Mouse (Mus musculus): ENCODE data around the gene AI661453. TPM values are rescaled to one million over a fixed set of nuclear protein-coding genes. Genes with fewer than 3 reads are reported as not detected.

AI661453 gene
- polyA plus RNA-seq, 1 experiment = not detected

DNA sequence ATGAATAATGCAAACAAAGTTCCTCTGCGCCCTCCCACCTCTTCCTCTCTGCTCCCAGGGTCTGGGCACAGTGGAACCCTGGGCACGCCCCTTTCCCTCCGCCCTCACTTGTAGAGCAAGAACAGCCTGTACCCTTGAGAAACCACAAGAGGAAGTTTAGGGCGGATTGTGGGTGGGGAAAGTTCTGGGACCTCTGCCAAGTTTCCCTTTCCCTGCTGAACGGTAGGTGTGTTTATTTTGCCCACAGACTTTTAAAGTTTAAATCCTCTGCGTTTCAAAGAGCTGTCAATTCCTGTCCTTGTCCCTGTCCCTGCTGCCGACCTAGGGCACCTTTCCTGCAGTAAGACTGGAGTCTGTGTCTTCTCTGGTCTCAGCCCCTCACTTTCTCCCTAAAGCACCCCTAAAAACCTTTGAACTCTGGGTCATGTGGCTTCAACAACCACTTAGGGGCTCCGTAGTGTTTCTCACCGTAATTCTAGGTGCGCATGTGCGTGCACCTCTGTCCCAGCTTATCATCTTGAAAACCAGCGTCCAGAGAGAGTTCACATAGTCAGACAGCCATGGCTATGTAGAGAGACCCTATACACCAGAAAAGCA lies 71.7 kb downstream of the AI661453 start:
- peaks cover 85% of the 10 kb centered on the region for H3K4me1 ChIP-seq (ENCODE audit: control insufficient read depth)
- no peaks in the 10 kb centered on the region for H3K27me3 ChIP-seq (ENCODE audit: control insufficient read depth)
- peak overlapping the region; percentile 60 for H3K4me3 ChIP-seq (replicated peaks)
- no peak for TF ChIP-seq GATA1 (IDR thresholded peaks at IDR 0.05; ENCODE audit: low read length)
- TF ChIP-seq TAL1 (IDR thresholded peaks at IDR 0.05; ENCODE audit: low read length) = no peak
- no peaks in the 10 kb centered on the region for H3K9me3 ChIP-seq (ENCODE audit: control insufficient read depth, low read length)
- H3K36me3 ChIP-seq (ENCODE audit: control insufficient read depth) = peaks cover 7% of the 10 kb centered on the region

GRCm38 (mm10) chr17:47509031-47509705 lies 72.8 kb downstream of the AI661453 start:
- Histone ChIP-seq H3K9me3 (ENCODE audit: control insufficient read depth, low read length) (no peaks in the 10 kb centered on the region), H3K36me3 (ENCODE audit: control insufficient read depth) (peaks cover 7% of the 10 kb centered on the region), H3K27me3 (ENCODE audit: control insufficient read depth) (no peaks in the 10 kb centered on the region), H3K4me1 (ENCODE audit: control insufficient read depth) (peaks cover 90% of the 10 kb centered on the region), H3K4me3 (replicated peaks) (no peak overlapping the region)
- TF ChIP-seq GATA1 (IDR thresholded peaks at IDR 0.05; ENCODE audit: low read length) (no peak), TAL1 (IDR thresholded peaks at IDR 0.05; ENCODE audit: low read length) (no peak)

DNA sequence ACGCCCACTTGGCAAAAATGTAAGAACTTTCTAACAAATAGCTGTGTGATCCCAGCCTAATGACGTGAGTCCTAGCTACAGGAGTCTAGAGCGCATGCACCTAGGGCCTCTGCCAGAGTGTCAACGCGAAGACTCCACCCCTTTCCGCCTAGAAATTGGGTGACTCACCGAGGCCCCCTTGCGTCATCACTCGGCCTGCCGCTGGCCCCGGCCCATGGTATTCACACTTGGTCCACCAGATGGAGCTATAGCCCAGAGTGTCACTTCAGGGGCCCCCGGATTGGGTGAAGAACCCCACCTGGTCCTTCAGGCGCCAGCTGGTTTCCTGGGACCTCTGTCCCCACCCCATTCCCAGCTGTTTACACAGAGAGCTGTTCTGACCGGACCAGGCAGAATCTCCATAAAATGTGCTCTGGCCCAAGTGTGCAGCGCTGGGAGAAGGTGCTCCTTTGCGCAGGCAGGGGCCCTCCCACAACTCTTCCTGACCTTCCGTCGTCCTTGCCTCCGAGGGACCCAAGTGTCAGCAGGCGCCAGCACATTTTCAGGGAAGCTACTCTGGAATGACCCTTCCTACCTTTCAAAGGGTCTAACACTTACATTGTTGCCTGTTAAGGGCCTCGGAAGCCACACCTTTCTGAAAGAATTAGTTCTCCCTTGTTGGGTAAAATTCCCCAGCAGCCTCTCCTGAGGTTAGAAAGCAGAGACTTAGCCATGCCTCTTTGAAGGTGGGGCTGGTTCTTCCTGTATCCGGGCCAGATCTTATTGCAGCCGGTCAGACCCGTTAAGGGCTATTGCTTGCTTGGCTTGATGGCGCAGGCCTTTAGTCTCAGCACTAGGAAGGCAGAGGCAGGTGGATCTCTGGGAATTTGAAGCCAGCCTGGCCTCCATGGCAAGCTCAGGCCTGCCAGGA lies 75.0 kb downstream of the AI661453 start:
- TF ChIP-seq TAL1 (IDR thresholded peaks at IDR 0.05; ENCODE audit: low read length) (no peak), GATA1 (IDR thresholded peaks at IDR 0.05; ENCODE audit: low read length) (peak; percentile 61; the same call in 1 of the 2 replicates)
- peak overlapping the region; percentile 71 for H3K4me3 ChIP-seq (replicated peaks)
- peaks cover 13% of the 10 kb centered on the region for H3K36me3 ChIP-seq (ENCODE audit: control insufficient read depth)
- H3K27me3 ChIP-seq (ENCODE audit: control insufficient read depth) = no peaks in the 10 kb centered on the region
- H3K4me1 ChIP-seq (ENCODE audit: control insufficient read depth) = peaks cover 83% of the 10 kb centered on the region
- peaks cover 2% of the 10 kb centered on the region for H3K9me3 ChIP-seq (ENCODE audit: control insufficient read depth, low read length)

GRCm38 (mm10) chr17:47512956-47513775 lies 76.8 kb downstream of the AI661453 start:
- Histone ChIP-seq H3K36me3 (ENCODE audit: control insufficient read depth) (peaks cover 12% of the 10 kb centered on the region), H3K4me1 (ENCODE audit: control insufficient read depth) (peaks cover 79% of the 10 kb centered on the region), H3K27me3 (ENCODE audit: control insufficient read depth) (no peaks in the 10 kb centered on the region), H3K9me3 (ENCODE audit: control insufficient read depth, low read length) (peaks cover 3% of the 10 kb centered on the region), H3K4me3 (replicated peaks) (no peak overlapping the region)
- TF ChIP-seq TAL1 (IDR thresholded peaks at IDR 0.05; ENCODE audit: low read length) (no peak), GATA1 (IDR thresholded peaks at IDR 0.05; ENCODE audit: low read length) (no peak)

DNA sequence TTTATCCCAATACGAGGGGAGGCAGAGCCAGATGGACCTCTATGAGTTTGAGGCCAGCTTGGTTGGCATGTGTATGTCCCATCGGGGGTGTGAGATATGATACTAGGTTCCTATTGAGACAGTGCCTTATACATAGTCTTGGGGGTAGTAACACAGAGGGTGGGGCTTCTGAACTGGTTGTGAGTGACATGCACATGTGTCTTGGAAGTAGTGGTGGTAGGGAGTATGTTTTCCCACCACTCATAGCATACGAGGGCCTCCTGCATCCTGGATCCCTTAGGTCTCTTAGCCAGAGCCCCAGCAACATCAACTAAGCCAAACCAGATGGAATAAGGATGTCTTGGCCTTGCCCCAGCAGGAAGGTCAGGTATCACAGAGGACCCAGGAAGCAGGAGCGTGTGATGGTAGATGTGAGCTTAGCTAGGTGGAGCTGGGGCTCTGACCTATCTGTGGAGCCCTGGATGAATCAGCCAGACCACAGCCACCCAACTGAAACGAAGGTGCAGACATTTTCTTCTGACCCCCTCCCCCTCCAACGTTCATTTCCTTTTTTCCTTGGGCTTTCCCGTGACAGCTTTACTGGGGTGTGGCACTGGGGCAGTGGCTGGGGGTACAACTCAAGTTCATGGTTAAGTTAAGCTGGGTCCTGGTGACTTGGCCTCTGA lies 78.9 kb downstream of the AI661453 start:
- TF ChIP-seq TAL1 (IDR thresholded peaks at IDR 0.05; ENCODE audit: low read length) (no peak), GATA1 (IDR thresholded peaks at IDR 0.05; ENCODE audit: low read length) (no peak)
- no peaks in the 10 kb centered on the region for H3K27me3 ChIP-seq (ENCODE audit: control insufficient read depth)
- peaks cover 13% of the 10 kb centered on the region for H3K36me3 ChIP-seq (ENCODE audit: control insufficient read depth)
- peaks cover 82% of the 10 kb centered on the region for H3K4me1 ChIP-seq (ENCODE audit: control insufficient read depth)
- H3K9me3 ChIP-seq (ENCODE audit: control insufficient read depth, low read length) = peaks cover 3% of the 10 kb centered on the region
- H3K4me3 ChIP-seq (replicated peaks) = no peak overlapping the region

- no peak overlapping the region for H3K4me3 ChIP-seq (replicated peaks)
- H3K36me3 ChIP-seq (ENCODE audit: control insufficient read depth) = peaks cover 14% of the 10 kb centered on the region
- H3K9me3 ChIP-seq (ENCODE audit: control insufficient read depth, low read length) = peaks cover 3% of the 10 kb centered on the region
- H3K27me3 ChIP-seq (ENCODE audit: control insufficient read depth) = no peaks in the 10 kb centered on the region
- TF ChIP-seq TAL1 (IDR thresholded peaks at IDR 0.05; ENCODE audit: low read length) (no peak), GATA1 (IDR thresholded peaks at IDR 0.05; ENCODE audit: low read length) (no peak)
- peaks cover 82% of the 10 kb centered on the region for H3K4me1 ChIP-seq (ENCODE audit: control insufficient read depth)
Measured at GRCm38 (mm10) chr17:47516232-47516631, 79.8 kb downstream of the AI661453 start.

GRCm38 (mm10) chr17:47518205-47518604 lies 81.8 kb downstream of the AI661453 start:
- Histone ChIP-seq H3K4me3 (replicated peaks) (no peak overlapping the region), H3K36me3 (ENCODE audit: control insufficient read depth) (peaks cover 14% of the 10 kb centered on the region), H3K27me3 (ENCODE audit: control insufficient read depth) (no peaks in the 10 kb centered on the region), H3K9me3 (ENCODE audit: control insufficient read depth, low read length) (peaks cover 3% of the 10 kb centered on the region), H3K4me1 (ENCODE audit: control insufficient read depth) (peaks cover 82% of the 10 kb centered on the region)
- TF ChIP-seq GATA1 (IDR thresholded peaks at IDR 0.05; ENCODE audit: low read length) (no peak), TAL1 (IDR thresholded peaks at IDR 0.05; ENCODE audit: low read length) (no peak)

Other genes starting within 250 kb of the AI661453 start
- gene Mrps10, start 67.7 kb upstream of the AI661453 start, polyA plus RNA-seq (2012) = 0.25 and 0.52 TPM in 2 replicates
- not detected in 2 replicates for gene Guca1b, start 51.2 kb upstream of the AI661453 start, polyA plus RNA-seq (2012)
- gene Guca1a, start 36.0 kb upstream of the AI661453 start, polyA plus RNA-seq (2012) = not detected in 2 replicates
- not detected in 2 replicates for gene 1700001C19Rik, start 761 bp downstream of the AI661453 start, polyA plus RNA-seq (2012)
- 2.9 and 4.3 TPM in 2 replicates for gene Taf8, start 65.7 kb downstream of the AI661453 start, polyA plus RNA-seq (2012)
- 247 and 292 TPM in 2 replicates for gene Ccnd3, start 68.4 kb downstream of the AI661453 start, polyA plus RNA-seq (2012)
- gene Bysl, start 174.9 kb downstream of the AI661453 start, polyA plus RNA-seq (2012) = 2.8 and 3.4 TPM in 2 replicates
- gene Med20, start 175.0 kb downstream of the AI661453 start, polyA plus RNA-seq (2012) = 0.43 and 0.45 TPM in 2 replicates
- gene Gm20517, start 175.0 kb downstream of the AI661453 start, polyA plus RNA-seq (2012) = 0.29 and 0.65 TPM in 2 replicates
- gene Usp49, start 194.1 kb downstream of the AI661453 start, polyA plus RNA-seq (2012) = 2.2 and 2.4 TPM in 2 replicates